Mouse (Mus musculus) small intestine, adult 2 months (tissue): ENCODE results near the gene Slc5a2. TPM values are rescaled to one million over a fixed set of nuclear protein-coding genes. Genes with fewer than 3 reads are reported as not detected.

Experiments
- H3K27ac ChIP-seq: fragments of 200-500 bp; 2 replicates; pipeline ENCODE4 v1.5.1; 2012; ENCODE audit warnings: low read depth, low read length, control low read depth, inconsistent platforms; ENCODE audit not compliant: insufficient read depth
- H3K27me3 ChIP-seq: fragments of 200-500 bp; 2 replicates; pipeline ENCODE4 v1.6.1; 2012; ENCODE audit warnings: mild to moderate bottlenecking, moderate library complexity, low read length, inconsistent platforms; ENCODE audit not compliant: control insufficient read depth, insufficient read depth
- H3K36me3 ChIP-seq: fragments of 200-500 bp; 2 replicates; pipeline ENCODE4 v1.6.1; 2012; ENCODE audit warnings: mild to moderate bottlenecking, low read length, control low read depth, inconsistent platforms; ENCODE audit not compliant: control insufficient read depth, insufficient read depth
- H3K4me1 ChIP-seq: fragments of 200-500 bp; 2 replicates; pipeline ENCODE4 v1.6.1; 2012; ENCODE audit warnings: low read length, inconsistent platforms, mixed read lengths; ENCODE audit not compliant: control insufficient read depth, insufficient read depth, insufficient read length
- H3K4me3 ChIP-seq: fragments of 200-500 bp; 2 replicates; pipeline ENCODE4 v1.5.1; 2012; ENCODE audit warnings: low read depth, mild to moderate bottlenecking, control low read depth, inconsistent platforms, low read length, moderate library complexity
- CTCF ChIP-seq: fragments of 200-500 bp; IDR thresholded peaks from 2 replicates; pipeline ENCODE4 v1.5.1; 2012; ENCODE audit warnings: low read depth, mild to moderate bottlenecking, control low read depth, inconsistent platforms, low read length, moderate library complexity, mixed read lengths; ENCODE audit not compliant: insufficient replicate concordance, insufficient read length; ENCODE audit errors: extremely low read depth
- POLR2A ChIP-seq: fragments of 200-500 bp; IDR thresholded peaks from 2 replicates; pipeline ENCODE4 v1.6.1; 2012; ENCODE audit warnings: low read depth, mild to moderate bottlenecking, control low read depth, inconsistent platforms, low read length, moderate library complexity
- WGBS: fragments of 180-500 bp; shearing (Covaris S2); methylation state at CpG from one replicate; pipeline ENCODE4 v1.1.7; 2018; 5-methylcytosine and 5-hydroxymethylcytosine counted together
- polyA plus RNA-seq: library from polyadenylated mRNA; depleted of rRNA; stranded (reverse); fragments of >200 nt; gene quantifications from 2 replicates; pipeline ENCODE4 v1.2.3, GENCODE M21; 2012; rRNA removed

Gene Slc5a2
- polyA plus RNA-seq, result not detected in 2 replicates

GRCm38 (mm10) chr7:128265411-128265810 is at the start of gene Slc5a2:
Slc5a2 (plus strand) TSS chr7:128265657.
- Histone ChIP-seq H3K4me1 (peaks cover 3% of the 10 kb centered on the region; the same call in 1 of the 2 replicates), H3K36me3 (no peaks in the 10 kb centered on the region), H3K4me3 (no peak within 1 kb of the TSS), H3K27ac (no peak within 1 kb of the TSS), H3K27me3 (peaks cover 2% of the 10 kb centered on the region; the same call in 1 of the 2 replicates)
- 75% methylated on average over 6 of the region's 6 CpGs for WGBS
- TF ChIP-seq CTCF, result no peak
- no peak for TF ChIP-seq POLR2A

- Histone ChIP-seq H3K27ac (no peak overlapping the region), H3K4me1 (no peaks in the 10 kb centered on the region), H3K36me3 (no peaks in the 10 kb centered on the region), H3K27me3 (no peaks in the 10 kb centered on the region), H3K4me3 (no peak overlapping the region)
- TF ChIP-seq CTCF (no peak), POLR2A (no peak)
- WGBS, result 85% methylated on average over 4 of the region's 4 CpGs
These were observed 45.5 kb upstream of the Slc5a2 start for GRCm38 (mm10) chr7:128219952-128220351.

DNA sequence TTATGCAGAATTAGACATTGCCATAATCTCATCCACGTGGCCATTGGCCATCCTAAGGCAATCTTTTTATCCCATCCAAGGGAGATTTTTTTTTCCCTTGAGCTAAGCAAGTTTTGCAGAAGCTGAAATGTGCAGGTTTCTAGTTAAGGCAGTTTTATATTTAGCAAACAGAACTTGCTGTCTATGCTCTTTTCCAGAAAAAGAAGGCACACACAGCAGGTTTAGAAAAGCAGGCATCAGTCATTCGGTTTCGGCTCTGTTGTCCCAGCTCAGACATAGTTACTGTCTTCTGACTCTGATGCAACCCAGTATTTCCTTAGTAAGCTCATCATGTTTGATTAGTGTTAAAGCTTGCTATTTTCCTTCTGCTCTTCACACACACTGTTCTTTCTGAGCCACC is 44.5 kb upstream of the Slc5a2 start:
- H3K27me3 ChIP-seq, result no peaks in the 10 kb centered on the region
- WGBS, result 87% methylated on average over 3 of the region's 3 CpGs
- no peak for TF ChIP-seq CTCF
- no peak for TF ChIP-seq POLR2A
- H3K36me3 ChIP-seq, result no peaks in the 10 kb centered on the region
- no peaks in the 10 kb centered on the region for H3K4me1 ChIP-seq
- H3K4me3 ChIP-seq, result no peak overlapping the region
- no peak overlapping the region for H3K27ac ChIP-seq

- H3K36me3 ChIP-seq, result no peaks in the 10 kb centered on the region
- no peak for TF ChIP-seq POLR2A
- TF ChIP-seq CTCF, result no peak
- peaks cover 8% of the 10 kb centered on the region for H3K4me1 ChIP-seq
- WGBS, result 35% methylated on average over 8 of the region's 8 CpGs
- H3K4me3 ChIP-seq, result no peak overlapping the region
- no peaks in the 10 kb centered on the region for H3K27me3 ChIP-seq
- H3K27ac ChIP-seq, result no peak overlapping the region
These were observed 33.7 kb upstream of the Slc5a2 start for GRCm38 (mm10) chr7:128231741-128232140.

DNA sequence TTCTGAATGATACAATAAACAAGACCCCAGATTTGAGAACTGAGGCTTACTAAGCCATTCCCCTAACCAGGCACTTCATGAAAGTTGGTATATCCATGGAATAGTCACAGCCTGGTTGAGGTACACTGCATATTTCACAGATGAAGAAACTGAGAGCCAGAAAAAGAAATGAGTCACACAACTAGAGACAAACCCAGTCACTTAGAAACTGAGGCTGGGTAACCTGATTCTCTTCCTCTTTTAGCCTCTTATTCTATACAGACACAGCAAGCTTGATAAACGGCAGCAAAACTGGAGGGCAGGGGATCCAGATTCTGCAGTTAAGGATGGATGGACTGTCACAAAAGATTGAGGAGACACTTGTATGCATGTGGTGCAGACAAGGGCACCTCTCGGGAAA is 30.7 kb upstream of the Slc5a2 start:
- Histone ChIP-seq H3K27me3 (no peaks in the 10 kb centered on the region), H3K27ac (no peak overlapping the region), H3K36me3 (peaks cover under 1% of the 10 kb centered on the region; the same call in 1 of the 2 replicates), H3K4me3 (no peak overlapping the region), H3K4me1 (peaks cover 11% of the 10 kb centered on the region)
- TF ChIP-seq CTCF, result no peak
- TF ChIP-seq POLR2A, result no peak
- 78% methylated on average over 2 of the region's 2 CpGs for WGBS

GRCm38 (mm10) chr7:128235481-128235880 is 30.0 kb upstream of the Slc5a2 start:
- 0 out of 2 replicates have a peak overlapping the region, but pooled peaks have one; percentile 9 for H3K27ac ChIP-seq
- no peaks in the 10 kb centered on the region for H3K27me3 ChIP-seq
- peaks cover 8% of the 10 kb centered on the region for H3K36me3 ChIP-seq
- TF ChIP-seq POLR2A, result no peak
- TF ChIP-seq CTCF, result no peak
- H3K4me3 ChIP-seq, result no peak overlapping the region
- 12% methylated on average over 1 of the region's 1 CpGs for WGBS
- peaks cover 11% of the 10 kb centered on the region for H3K4me1 ChIP-seq

DNA sequence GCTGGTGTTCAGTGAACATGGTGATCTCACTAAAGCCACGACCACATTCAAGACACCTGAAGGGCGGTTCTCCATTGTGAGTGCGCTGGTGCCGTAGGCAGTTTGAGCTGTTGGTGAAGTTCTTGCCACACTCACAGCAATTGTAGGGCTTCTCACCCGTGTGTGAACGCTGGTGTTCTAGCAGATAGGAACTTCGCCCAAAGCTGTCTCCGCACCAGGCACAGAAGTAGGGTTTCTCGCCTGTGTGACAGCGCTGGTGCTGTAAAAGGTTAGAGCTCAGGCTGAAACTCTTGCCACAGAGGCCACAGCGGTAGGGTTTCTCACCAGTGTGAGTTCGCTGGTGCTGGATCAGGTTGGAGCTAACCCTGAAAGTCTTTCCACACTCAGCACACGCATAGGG is 29.0 kb upstream of the Slc5a2 start:
- H3K36me3 ChIP-seq, result peaks cover 16% of the 10 kb centered on the region
- H3K27ac ChIP-seq, result no peak overlapping the region
- H3K27me3 ChIP-seq, result no peaks in the 10 kb centered on the region
- H3K4me3 ChIP-seq, result peak overlapping the region; percentile 84; the same call in 1 of the 2 replicates
- TF ChIP-seq POLR2A (no peak), CTCF (no peak)
- WGBS, result 92% methylated on average over 13 of the region's 13 CpGs
- peaks cover 11% of the 10 kb centered on the region for H3K4me1 ChIP-seq
